8 mouse cellular contexts compared by ENCODE assay signal in genomic region chr10:93166382-93166769, GRCm38 (mm10). TPM values are rescaled to one million over a fixed set of nuclear protein-coding genes. Genes with fewer than 3 reads are reported as not detected.
DNase-seq lines count a peak whose midpoint lies in the region; ATAC-seq and TF ChIP-seq lines count a peak whose summit lies in the region.

No protein-coding gene starts in this region.

- TF ChIP-seq CTCF in lung, postnatal 0 days (IDR thresholded peaks at IDR 0.05), result no peak
- TF ChIP-seq CTCF in liver, postnatal 0 days (IDR thresholded peaks at IDR 0.05; ENCODE audit: low read depth), result no peak

- H3K9ac ChIP-seq in lung, postnatal 0 days (replicated peaks; ENCODE audit: low read depth), result no peak overlapping the region; the same call in 1 of the 2 replicates
- no peak overlapping the region for H3K9ac ChIP-seq in heart, embryonic 15.5 days
- peak overlapping the region; percentile 36; the same call in 1 of the 2 replicates for H3K9ac ChIP-seq in liver, postnatal 0 days (replicated peaks)
- H3K9ac ChIP-seq in stomach, embryonic 16.5 days (ENCODE audit: low read length), result no peak overlapping the region

- H3K4me3 ChIP-seq in lung, postnatal 0 days (ENCODE audit: low read depth, low read length), result no peak overlapping the region; the same call in 1 of the 2 replicates
- H3K4me3 ChIP-seq in heart, embryonic 15.5 days, result peak overlapping the region; percentile 19; the same call in 1 of the 2 replicates
- H3K4me3 ChIP-seq in liver, postnatal 0 days (ENCODE audit: low read depth, low read length), result peak overlapping the region; percentile 19
- 0 out of 2 replicates have a peak overlapping the region, but pooled peaks have one; percentile 4 for H3K4me3 ChIP-seq in stomach, embryonic 16.5 days (replicated peaks; ENCODE audit: low read length)

- no peaks in the 10 kb centered on the region for H3K36me3 ChIP-seq in lung, postnatal 0 days (ENCODE audit: insufficient read depth, low read length)
- no peaks in the 10 kb centered on the region for H3K36me3 ChIP-seq in heart, embryonic 15.5 days
- H3K36me3 ChIP-seq in liver, postnatal 0 days (replicated peaks; ENCODE audit: insufficient read depth, low read length), result no peaks in the 10 kb centered on the region
- no peaks in the 10 kb centered on the region for H3K36me3 ChIP-seq in stomach, embryonic 16.5 days (ENCODE audit: control insufficient read depth, insufficient read depth, low read length)

- WGBS in lung, postnatal 0 days, result 31% methylated on average over 5 of the region's 5 CpGs
- 23% methylated on average over 5 of the region's 5 CpGs for WGBS in heart, embryonic 15.5 days
- 18% methylated on average over 5 of the region's 5 CpGs for WGBS in liver, postnatal 0 days (ENCODE audit: insufficient replicate concordance)
- 28% methylated on average over 5 of the region's 5 CpGs for WGBS in stomach, embryonic 16.5 days

- no peak for DNase-seq in lung, postnatal 0 days (ENCODE audit: low spot score)
- no peak for DNase-seq in lung, postnatal 4 days
- DNase-seq in cerebellum, adult 9-10 months, result peak; percentile 70
- peak; percentile 42 for DNase-seq in liver, postnatal 0 days
- DNase-seq in urinary bladder, postnatal 36 days (ENCODE audit: low spot score in 2 of 2), result no peak
- no peak for DNase-seq in layer of hippocampus, adult 18-20 months (ENCODE audit: low spot score in 2 of 2)

- TF ChIP-seq EP300 in lung, postnatal 0 days (IDR thresholded peaks at IDR 0.05), result no peak
- no peak for TF ChIP-seq EP300 in liver, postnatal 0 days (IDR thresholded peaks at IDR 0.05; ENCODE audit: low read depth)

- peak overlapping the region; percentile 74 for H3K27ac ChIP-seq in lung, postnatal 0 days (ENCODE audit: low read length)
- peak overlapping the region; percentile 71 for H3K27ac ChIP-seq in heart, embryonic 15.5 days
- H3K27ac ChIP-seq in liver, postnatal 0 days (ENCODE audit: low read depth), result peak overlapping the region; percentile 80
- peak overlapping the region; percentile 14 for H3K27ac ChIP-seq in stomach, embryonic 16.5 days (ENCODE audit: low read length)

- no peaks in the 10 kb centered on the region for H3K27me3 ChIP-seq in lung, postnatal 0 days (replicated peaks; ENCODE audit: insufficient read depth, low read length)
- no peaks in the 10 kb centered on the region for H3K27me3 ChIP-seq in heart, embryonic 15.5 days
- no peaks in the 10 kb centered on the region for H3K27me3 ChIP-seq in liver, postnatal 0 days (ENCODE audit: insufficient read depth, low read length)
- H3K27me3 ChIP-seq in stomach, embryonic 16.5 days (ENCODE audit: control insufficient read depth, insufficient read depth, low read length), result no peaks in the 10 kb centered on the region

- H3K9me3 ChIP-seq in lung, postnatal 0 days (ENCODE audit: low read length), result no peaks in the 10 kb centered on the region
- no peaks in the 10 kb centered on the region for H3K9me3 ChIP-seq in heart, embryonic 15.5 days (replicated peaks)
- H3K9me3 ChIP-seq in liver, postnatal 0 days (ENCODE audit: low read length), result no peaks in the 10 kb centered on the region
- H3K9me3 ChIP-seq in stomach, embryonic 16.5 days (replicated peaks; ENCODE audit: control insufficient read depth, low read length), result no peaks in the 10 kb centered on the region

- H3K4me2 ChIP-seq in lung, postnatal 0 days (replicated peaks; ENCODE audit: low read depth, low read length), result peak overlapping the region; percentile 33
- peak overlapping the region; percentile 48 for H3K4me2 ChIP-seq in heart, embryonic 15.5 days
- H3K4me2 ChIP-seq in liver, postnatal 0 days (ENCODE audit: low read depth, low read length), result peak overlapping the region; percentile 72
- peak overlapping the region; percentile 38 for H3K4me2 ChIP-seq in stomach, embryonic 16.5 days (ENCODE audit: low read depth, low read length)

- peaks cover 10% of the 10 kb centered on the region; the same call in 1 of the 2 replicates for H3K4me1 ChIP-seq in lung, postnatal 0 days (ENCODE audit: insufficient read depth, low read depth, low read length)
- H3K4me1 ChIP-seq in heart, embryonic 15.5 days (replicated peaks), result peaks cover 36% of the 10 kb centered on the region
- peaks cover 43% of the 10 kb centered on the region for H3K4me1 ChIP-seq in liver, postnatal 0 days (ENCODE audit: insufficient read depth)
- peaks cover 30% of the 10 kb centered on the region for H3K4me1 ChIP-seq in stomach, embryonic 16.5 days (ENCODE audit: control insufficient read depth, insufficient read depth, low read length)

- ATAC-seq in lung, postnatal 0 days, result no peak
- no peak for ATAC-seq in heart, embryonic 15.5 days (replicated peaks; ENCODE audit: insufficient number of reproducible peaks, insufficient read depth, low FRiP score, low read depth)
- no peak for ATAC-seq in liver, postnatal 0 days
- no peak for ATAC-seq in stomach, embryonic 16.5 days (ENCODE audit: insufficient read depth, low FRiP score)

RNA-seq across cellular contexts. Expression of gene Cdk17, which starts 5.7 kb away (rescaled TPM):
- polyA plus RNA-seq in lung, postnatal 0 days (2015; fragmentation: Nextera tagmentation; extraction: Ambion mirVana), result 12.6 and 15.1 TPM in 2 replicates
- 16.7 and 17.3 TPM in 2 replicates for polyA plus RNA-seq in heart, embryonic 15.5 days (2015; fragmentation: Nextera tagmentation; extraction: Ambion mirVana)
- 7.4 and 8.4 TPM in 2 replicates for polyA plus RNA-seq in liver, postnatal 0 days (2015; fragmentation: Nextera tagmentation; extraction: Ambion mirVana)
- polyA plus RNA-seq in stomach, embryonic 16.5 days (2015; fragmentation: Nextera tagmentation; extraction: Ambion mirVana), result 13.0 and 14.2 TPM in 2 replicates
- 100 to 1,000 TPM; 216 to 230 TPM for total RNA-seq in layer of hippocampus, adult 18-20 months (2021)

Comparison
In these comparisons a context has a peak if more than half of its experiments do, and no peak if none do; other contexts are left out.
1. DNase-seq: peak in cerebellum, adult 9-10 months (single experiment) and liver, postnatal 0 days (single experiment); none in lung, postnatal 0 days (single experiment), lung, postnatal 4 days (0 of 2), urinary bladder, postnatal 36 days (0 of 2) and layer of hippocampus, adult 18-20 months (0 of 2).
2. H3K27ac ChIP-seq: peak in every context shown above with its lines; median percentile 80 in liver, postnatal 0 days; 74 in lung, postnatal 0 days; 71 in heart, embryonic 15.5 days; 14 in stomach, embryonic 16.5 days.
3. Peak in every context shown above with its lines, with median percentiles within 50 percentile points of each other: H3K4me2 ChIP-seq.